Mouse (Mus musculus): ENCODE data around the gene Sp3.
"Not testable (repeated sequence)": the region's sequence is repeated elsewhere in the genome, so short reads cannot be mapped to it uniquely, and the experiment has no call there.

Sp3 gene

DNA sequence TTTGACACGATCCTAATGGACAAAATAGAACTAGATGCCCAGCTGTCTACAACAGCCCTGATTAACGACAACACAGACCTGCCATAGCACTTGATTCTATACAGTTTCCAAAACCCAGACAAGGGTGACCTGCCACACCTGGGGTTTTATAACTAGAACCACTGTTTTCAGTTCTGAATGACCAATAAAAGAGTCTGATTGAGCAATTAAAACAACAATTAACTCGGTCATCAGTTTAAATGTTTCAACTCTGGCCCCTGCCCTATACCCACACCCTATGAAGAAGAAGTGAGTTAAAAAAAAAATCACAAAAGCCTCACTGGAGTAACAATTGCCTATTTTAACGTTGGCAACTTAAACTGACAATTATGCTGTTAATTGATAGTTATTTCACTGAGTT is 64.1 kb downstream of the Sp3 start:
- no peak for DNase-seq (ENCODE audit: low spot score)

DNA sequence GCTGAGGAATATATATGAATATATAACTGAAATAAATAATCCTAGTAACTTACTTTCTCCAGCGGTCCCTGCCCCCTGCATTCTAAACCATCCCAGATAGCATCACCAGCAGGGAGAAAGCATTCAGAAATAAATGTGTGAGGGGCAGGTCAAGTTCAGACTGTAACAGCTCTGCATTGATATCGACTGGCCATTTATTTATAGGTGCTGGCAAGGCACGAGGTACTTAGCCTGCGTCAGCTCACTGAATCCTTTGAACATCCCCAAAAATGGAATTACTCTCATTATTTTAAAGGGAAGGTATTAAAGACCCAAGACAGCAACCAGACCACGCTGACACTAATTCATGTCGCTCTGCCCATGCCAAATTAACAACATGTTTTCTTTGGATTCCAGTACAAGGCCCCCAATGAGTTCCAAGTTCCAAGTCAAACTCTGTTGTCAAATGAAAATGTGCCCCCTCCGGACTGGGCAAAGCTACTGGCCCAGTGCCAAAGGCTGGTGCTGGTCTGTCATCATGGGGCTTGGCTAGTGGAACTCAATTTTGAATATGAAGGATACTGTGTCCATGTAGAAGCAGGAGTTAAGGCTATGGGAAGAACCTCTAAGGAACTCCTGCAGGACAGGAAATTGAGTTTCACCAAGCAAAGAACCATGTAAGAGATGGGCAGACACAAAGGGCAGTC is 64.9 kb downstream of the Sp3 start:
- DNase-seq (ENCODE audit: low spot score) = no peak

DNA sequence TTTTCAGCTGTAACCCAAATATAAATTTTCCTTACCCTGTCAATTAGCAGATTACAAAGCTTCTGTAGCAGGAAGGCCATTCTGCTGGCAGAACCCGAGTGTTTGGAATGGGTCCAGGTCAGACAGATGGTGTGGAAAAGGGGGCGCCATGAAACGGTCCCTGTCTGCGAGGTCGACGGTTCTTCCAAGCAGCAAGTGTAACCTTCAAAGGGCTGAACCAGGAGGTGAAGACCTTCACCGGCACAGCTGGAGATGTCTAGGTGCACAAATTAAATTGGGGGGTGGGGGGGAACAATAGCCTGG is 66.8 kb downstream of the Sp3 start:
- no peak for DNase-seq (ENCODE audit: low spot score)

DNA sequence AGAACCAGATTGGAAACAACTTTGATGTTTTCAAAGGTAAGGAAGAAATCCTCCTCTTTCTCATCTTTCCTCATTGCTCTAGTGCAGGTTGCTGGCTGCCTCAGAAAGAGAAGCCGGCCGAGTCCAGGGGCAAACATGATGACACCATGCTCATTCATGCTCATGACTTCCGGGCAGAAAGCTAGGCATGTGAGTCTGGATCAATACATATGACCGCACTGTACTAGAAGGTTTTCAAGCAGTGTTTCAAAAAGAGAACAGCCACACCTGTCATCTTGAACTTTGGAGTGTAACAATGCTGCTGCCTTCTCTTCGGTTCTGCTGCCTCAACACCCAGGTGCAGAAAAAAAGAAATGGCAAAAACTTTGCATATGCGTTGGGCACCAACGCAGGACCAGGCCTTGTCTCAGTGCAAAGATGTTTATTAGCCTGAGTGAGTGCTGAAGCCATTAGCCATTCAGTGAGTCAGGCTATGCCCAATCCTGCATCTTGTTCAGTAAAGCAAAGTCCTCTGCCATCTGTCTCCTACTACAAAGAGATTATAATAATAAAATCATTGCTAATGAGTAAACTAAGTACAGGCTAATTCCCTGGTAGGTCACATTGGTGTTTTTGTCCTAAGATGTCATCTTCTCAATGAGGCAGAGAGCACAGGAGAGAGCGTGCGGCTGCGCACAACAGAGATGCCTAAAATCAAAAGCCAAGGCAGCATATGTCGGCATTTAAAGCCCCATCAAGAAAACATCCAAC is 67.4 kb downstream of the Sp3 start:
- no peak for DNase-seq (ENCODE audit: low spot score)

DNA sequence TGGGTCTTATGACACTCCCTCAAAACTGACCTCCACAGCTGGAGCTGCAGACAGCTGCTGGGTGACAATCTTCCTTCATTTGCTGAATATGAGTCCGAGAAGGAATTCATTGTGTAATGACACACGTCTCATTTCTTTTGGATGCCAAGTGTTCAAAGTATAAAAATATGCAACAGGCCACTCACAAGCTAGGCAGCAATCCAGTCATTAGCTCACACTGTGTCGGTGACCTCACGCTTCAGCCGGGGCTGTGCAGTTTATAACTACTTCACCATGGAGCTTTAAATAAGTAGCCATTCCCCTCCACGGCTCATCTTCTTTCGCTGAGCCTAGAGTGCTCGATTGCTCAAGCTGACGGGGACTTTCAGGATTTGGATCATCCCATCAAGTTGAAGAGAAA is 68.7 kb downstream of the Sp3 start:
- DNase-seq (ENCODE audit: low spot score) = no peak

DNA sequence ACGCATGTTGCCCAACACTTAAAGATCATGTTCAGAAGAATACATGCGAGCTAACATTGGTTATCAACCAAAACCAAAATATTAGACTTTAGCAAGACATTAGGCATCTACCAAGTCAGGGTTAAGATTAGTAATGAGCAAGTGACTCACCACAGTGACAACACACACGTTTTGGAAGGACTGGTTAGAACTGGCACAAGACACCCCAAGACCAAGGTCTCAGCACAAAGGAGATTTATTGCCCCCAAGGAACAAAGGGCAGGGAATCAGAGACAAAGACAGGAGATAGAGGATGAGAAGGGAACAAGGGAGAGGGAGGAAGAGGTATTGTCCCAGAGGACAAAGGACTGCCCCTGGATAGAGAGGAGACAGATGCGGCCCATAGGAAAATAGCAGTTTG is 71.2 kb downstream of the Sp3 start:
- no peak for DNase-seq (ENCODE audit: low spot score)

DNA sequence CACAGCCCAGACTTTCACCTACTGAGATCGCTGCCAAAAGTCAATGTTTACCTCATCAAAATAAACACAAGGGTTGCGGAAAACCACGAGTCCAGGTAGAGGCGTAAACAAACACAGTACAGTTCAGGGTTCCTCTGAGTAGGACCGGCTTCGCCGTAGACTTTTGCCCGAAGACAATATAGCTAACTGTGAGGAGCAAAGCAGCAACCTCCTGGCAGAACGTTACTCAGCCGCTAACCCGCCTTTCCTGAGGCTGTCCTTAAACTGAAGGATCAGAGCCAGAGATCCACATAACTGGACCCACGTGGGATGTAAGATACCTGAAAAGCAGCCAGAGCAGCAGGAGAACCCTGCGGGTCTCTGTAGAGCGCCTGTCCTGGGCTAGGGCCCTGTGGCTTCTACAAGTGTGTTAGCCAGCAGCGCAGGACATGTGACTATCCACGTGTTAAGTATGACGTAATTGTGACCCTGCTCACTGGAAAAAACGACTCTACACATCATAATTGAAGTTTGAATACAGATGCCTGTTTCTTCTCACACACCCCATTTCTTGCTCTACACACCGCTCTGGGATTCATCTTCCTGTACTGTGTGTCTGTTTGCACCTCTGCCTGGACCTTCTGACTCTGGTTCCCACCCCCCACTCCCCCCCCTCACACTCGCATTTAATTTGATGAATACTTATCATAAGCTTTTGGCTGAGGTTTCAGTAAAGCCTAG is 71.9 kb downstream of the Sp3 start:
- no peak for DNase-seq (ENCODE audit: low spot score)

DNA sequence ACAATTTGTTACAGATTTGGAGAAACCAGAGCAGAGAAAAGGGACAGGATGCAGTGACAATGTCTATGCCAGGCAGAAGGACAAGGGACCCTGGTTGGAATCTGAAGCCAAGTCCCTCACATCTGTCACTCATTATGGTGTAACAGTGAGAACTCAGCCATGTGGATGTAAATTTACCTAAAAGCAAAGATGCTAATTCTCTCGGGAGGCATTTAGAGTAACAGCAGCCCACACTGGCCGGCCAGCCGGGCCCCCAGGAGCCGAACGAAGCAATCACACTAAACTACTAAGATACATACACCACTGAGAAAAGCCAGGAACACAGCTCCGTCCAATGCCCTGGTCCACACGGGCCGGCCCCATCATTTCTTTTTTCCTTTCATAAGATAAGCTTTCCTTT is 73.5 kb downstream of the Sp3 start:
- no peak for DNase-seq (ENCODE audit: low spot score)

DNA sequence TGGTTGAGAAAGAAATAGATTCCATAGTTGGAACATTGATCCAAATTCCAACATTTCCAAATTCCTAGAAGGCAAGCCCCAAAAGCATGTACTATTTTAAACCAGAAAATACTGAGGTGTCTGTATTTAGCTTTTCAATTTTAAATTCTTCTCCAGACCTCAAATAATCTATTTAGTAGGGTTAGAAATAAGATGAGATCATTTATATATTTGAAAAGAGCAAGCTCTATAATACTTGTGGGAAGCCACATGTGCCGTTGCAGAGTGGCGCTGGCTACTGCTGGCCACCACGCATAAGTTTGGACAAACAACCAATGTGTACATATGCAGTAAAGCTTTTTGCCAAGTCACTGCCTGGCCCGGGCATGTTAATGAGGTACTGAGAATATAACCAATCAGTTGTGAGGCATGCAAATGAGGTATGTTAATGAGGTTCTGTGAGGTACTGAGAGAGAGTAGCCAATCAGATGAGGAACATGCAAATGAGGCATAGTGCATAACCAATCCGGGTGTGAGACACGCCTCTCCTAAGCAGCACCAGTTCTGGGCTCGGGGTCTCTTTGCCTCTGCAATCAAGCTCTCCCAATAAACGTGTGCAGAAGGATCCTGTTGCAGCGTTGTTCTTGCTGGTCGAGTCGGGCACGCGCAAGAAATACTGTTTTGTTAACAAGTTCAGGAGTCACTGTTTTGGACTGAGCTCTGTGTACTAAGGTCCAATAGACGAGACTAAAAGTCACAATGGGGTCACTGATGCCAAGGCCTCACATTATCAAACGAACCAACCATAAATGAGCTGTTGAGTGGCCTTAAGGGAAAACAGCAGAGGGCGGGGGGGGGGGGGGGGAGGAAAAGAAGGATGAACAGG is 77.2 kb downstream of the Sp3 start:
- DNase-seq (ENCODE audit: low spot score) = not testable (repeated sequence)

DNA sequence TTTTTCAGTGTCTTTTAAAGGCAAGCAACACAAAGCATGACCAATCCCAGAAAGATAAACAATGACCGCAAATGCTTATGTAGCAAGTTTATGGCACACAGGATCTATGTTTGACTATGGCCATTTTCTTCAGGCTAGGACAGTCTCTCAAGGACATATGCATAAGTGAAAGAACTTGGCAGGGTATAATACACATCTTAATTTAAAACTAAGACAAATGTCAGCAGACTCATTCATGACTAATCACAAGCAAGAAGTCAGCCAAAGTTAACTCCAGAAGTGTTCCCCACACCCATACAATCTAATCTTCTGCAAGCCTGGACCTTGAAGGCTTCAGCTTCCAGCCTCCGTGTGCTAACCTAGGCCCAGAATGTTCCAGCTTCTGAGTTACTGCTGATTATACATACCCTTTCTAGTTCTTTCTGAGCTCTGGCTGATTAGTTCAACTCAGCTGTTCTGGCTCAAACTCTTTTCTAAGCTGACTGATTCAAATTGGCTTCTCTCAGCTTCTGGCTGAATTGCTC is 81.4 kb downstream of the Sp3 start:
- no peak for DNase-seq (ENCODE audit: low spot score)

DNA sequence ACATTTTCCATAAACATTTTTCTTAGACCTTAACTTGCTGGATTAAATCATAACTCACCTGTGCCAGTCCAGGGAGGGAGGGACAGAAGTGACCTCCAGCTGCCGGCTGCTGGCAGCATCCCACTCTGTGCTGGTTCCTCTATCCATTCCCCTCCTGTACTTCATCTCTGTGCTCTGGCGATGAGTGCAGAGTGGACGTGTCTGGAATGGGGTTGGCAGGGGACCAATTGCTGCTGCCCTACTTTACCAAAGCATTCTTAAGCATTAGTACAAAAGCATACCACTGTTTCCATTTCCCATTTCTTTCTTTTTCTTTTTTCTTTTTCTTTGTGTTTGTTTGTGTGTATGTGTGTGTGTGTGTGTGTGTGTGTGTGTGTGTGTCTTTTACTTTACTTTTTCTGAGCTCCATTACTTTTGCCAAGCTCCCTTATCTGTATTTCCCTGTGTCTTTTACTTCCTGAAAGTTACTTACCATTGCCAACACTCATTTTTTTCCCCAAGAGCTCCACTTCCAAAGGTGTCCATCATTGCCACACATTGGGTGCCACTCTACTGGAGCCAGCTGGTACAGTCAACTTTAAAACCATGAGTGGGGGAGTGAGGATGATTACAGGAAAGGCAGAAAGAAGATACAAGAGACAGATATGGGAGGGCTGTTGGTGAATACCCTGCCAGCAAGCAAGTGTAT is 82.0 kb downstream of the Sp3 start:
- no peak for DNase-seq (ENCODE audit: low spot score)

DNA sequence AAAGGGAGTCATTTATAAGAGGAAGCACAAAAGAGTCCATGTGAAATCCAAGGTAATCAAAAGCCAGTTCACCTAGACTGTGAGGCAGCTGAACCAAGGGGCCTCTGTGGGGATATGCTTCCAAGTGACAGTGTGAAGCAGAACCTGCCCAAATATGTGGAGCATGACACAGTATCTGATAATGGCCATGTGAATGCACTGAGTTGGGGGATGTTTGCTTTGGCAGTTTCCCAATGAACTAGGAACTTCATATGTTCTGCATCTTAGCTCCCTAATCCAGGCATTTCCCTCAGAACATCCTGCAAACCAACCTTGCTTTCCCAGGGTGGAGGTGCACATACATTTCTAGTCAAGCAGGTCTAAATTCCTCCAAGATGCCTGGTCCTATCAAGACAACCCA is 90.4 kb downstream of the Sp3 start:
- DNase-seq (ENCODE audit: low spot score) = no peak

All from left cerebral cortex, adult 11 months (tissue).